Mouse (Mus musculus) G1E (cell line): Measurements from ENCODE around the gene Mptx2.

Experiments used
- CTCF ChIP-seq: IDR thresholded peaks from 2 replicates; pipeline ENCODE4 v1.5.1; 2012; ENCODE audit warnings: low read depth, low read length, inconsistent platforms, mixed read lengths
- GATA1 ChIP-seq: IDR thresholded peaks from 2 replicates; pipeline ENCODE4 v1.6.1; 2012; ENCODE audit warnings: borderline replicate concordance, low read length, inconsistent platforms, mixed read lengths

DNA sequence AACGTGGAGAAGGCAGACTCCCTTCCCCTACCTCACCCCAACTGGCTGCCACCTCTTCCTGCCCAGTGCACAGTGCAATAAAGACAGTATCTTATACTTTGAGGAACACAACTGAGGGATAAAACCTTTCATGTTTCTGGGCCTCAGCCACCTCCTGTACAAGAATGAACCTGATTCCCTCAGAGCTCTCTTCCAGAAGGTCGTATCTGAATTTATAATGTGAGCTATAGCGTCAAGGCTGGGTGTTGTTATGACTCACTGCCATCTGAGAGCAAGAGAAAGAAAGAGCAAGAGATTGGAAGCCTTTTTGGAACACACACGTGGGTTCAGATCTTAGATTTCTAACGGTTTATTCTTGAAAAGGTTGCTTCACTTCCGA lies 44.7 kb upstream of the Mptx2 start:
- TF ChIP-seq GATA1 (no peak), CTCF (no peak)
